Mouse (Mus musculus) C2C12 (cell line): Measurements from ENCODE around the gene Fam217b. TPM values are rescaled to one million over a fixed set of nuclear protein-coding genes. Genes with fewer than 3 reads are reported as not detected.

ENCODE experiments used
- H3K27me3 ChIP-seq: one replicate; pipeline ENCODE4 v1.6.1; 2011; ENCODE audit not compliant: control insufficient read depth, insufficient read depth, insufficient read length
- H3K36me3 ChIP-seq: one replicate; pipeline ENCODE4 v1.6.1; 2011; ENCODE audit not compliant: control insufficient read depth, insufficient read depth
- H3K4me3 ChIP-seq: one replicate; pipeline ENCODE4 v1.5.1; 2011; ENCODE audit warnings: mild to moderate bottlenecking, control low read depth; ENCODE audit not compliant: poor library complexity, insufficient read depth, severe bottlenecking
- H3K79me2 ChIP-seq: one replicate; pipeline ENCODE4 v1.6.1; 2011; ENCODE audit not compliant: control insufficient read depth, insufficient read depth
- H3K79me3 ChIP-seq: one replicate; pipeline ENCODE4 v1.6.1; 2011; ENCODE audit warnings: low read depth, control low read depth
- H3ac ChIP-seq: one replicate; pipeline ENCODE3; 2011; ENCODE audit warnings: low read depth; ENCODE audit not compliant: control insufficient read depth, insufficient read length
- CEBPB ChIP-seq: IDR thresholded peaks from one replicate; pipeline ENCODE4 v1.6.1; 2011; ENCODE audit warnings: low read depth, mild to moderate bottlenecking, control low read depth, moderate library complexity
- CTCF ChIP-seq: IDR thresholded peaks from one replicate; pipeline ENCODE4 v1.5.1; 2011; ENCODE audit not compliant: control insufficient read depth, insufficient read depth, insufficient read length
- FOSL1 ChIP-seq: IDR thresholded peaks from one replicate; pipeline ENCODE4 v1.8.0; 2011; ENCODE audit warnings: mild to moderate bottlenecking, low read length; ENCODE audit not compliant: poor library complexity, insufficient read depth, severe bottlenecking
- MAX ChIP-seq: IDR thresholded peaks from one replicate; pipeline ENCODE4 v1.6.1; 2011; ENCODE audit warnings: mild to moderate bottlenecking, control low read depth
- MYOD1 ChIP-seq: IDR thresholded peaks from one replicate; pipeline ENCODE4 v1.6.1; 2011; ENCODE audit warnings: low read depth; ENCODE audit not compliant: control insufficient read depth, insufficient read length
- MYOG ChIP-seq: IDR thresholded peaks from one replicate; pipeline ENCODE4 v1.6.1; 2011; ENCODE audit not compliant: control insufficient read depth, insufficient read length; ENCODE audit errors: extremely low read depth
- USF1 ChIP-seq: IDR thresholded peaks from one replicate; pipeline ENCODE4 v1.6.1; 2011; ENCODE audit warnings: low read depth, mild to moderate bottlenecking, control low read depth, moderate library complexity
- polyA plus RNA-seq: library from polyadenylated mRNA; unstranded; fragments of >200 nt; fragmentation: generic; extraction: Trizol; gene quantifications from one replicate; pipeline ENCODE4 v1.2.1, GENCODE M21; 2012; ENCODE audit warnings: missing spikeins

The Fam217b gene
- polyA plus RNA-seq, 1 experiment: not detected

GRCm38 (mm10) chr2:178413081-178413480, 1.2 kb upstream of the Fam217b start:
- no peaks in the 10 kb centered on the region for H3K79me2 ChIP-seq
- no peak for TF ChIP-seq USF1
- no peak for TF ChIP-seq MYOD1
- TF ChIP-seq MAX: no peak
- no peak for TF ChIP-seq FOSL1
- no peak for TF ChIP-seq CEBPB
- TF ChIP-seq MYOG: no peak
- TF ChIP-seq CTCF: no peak
- H3ac ChIP-seq: no peak overlapping the region
- H3K36me3 ChIP-seq: no peaks in the 10 kb centered on the region
- no peaks in the 10 kb centered on the region for H3K27me3 ChIP-seq
- H3K4me3 ChIP-seq: no peak overlapping the region
- no peaks in the 10 kb centered on the region for H3K79me3 ChIP-seq

GRCm38 (mm10) chr2:178413481-178414260, 653 bp upstream of the Fam217b start:
- TF ChIP-seq MYOD1 (no peak), FOSL1 (no peak), CEBPB (no peak), MAX (no peak), MYOG (no peak), USF1 (no peak), CTCF (no peak)
- Histone ChIP-seq H3ac (no peak overlapping the region), H3K36me3 (no peaks in the 10 kb centered on the region), H3K79me2 (no peaks in the 10 kb centered on the region), H3K4me3 (no peak overlapping the region), H3K27me3 (no peaks in the 10 kb centered on the region), H3K79me3 (no peaks in the 10 kb centered on the region)

GRCm38 (mm10) chr2:178415150-178415448, 775 bp downstream of the Fam217b start:
- Histone ChIP-seq H3K79me2 (no peaks in the 10 kb centered on the region), H3K4me3 (no peak overlapping the region), H3ac (no peak overlapping the region), H3K27me3 (no peaks in the 10 kb centered on the region), H3K36me3 (no peaks in the 10 kb centered on the region), H3K79me3 (no peaks in the 10 kb centered on the region)
- TF ChIP-seq USF1 (no peak), FOSL1 (no peak), MYOD1 (no peak), MAX (no peak)

GRCm38 (mm10) chr2:178416427-178416826, 2.1 kb downstream of the Fam217b start:
- no peak for TF ChIP-seq MYOG
- TF ChIP-seq CEBPB: no peak
- TF ChIP-seq MAX: no peak
- Histone ChIP-seq H3K4me3 (no peak overlapping the region), H3K27me3 (no peaks in the 10 kb centered on the region)

GRCm38 (mm10) chr2:178416970-178417369, 2.6 kb downstream of the Fam217b start:
- H3K4me3 ChIP-seq: no peak overlapping the region
- no peaks in the 10 kb centered on the region for H3K27me3 ChIP-seq
- TF ChIP-seq MAX (no peak), CEBPB (no peak), FOSL1 (no peak), MYOD1 (no peak), MYOG (no peak), USF1 (no peak), CTCF (no peak)
- no peaks in the 10 kb centered on the region for H3K79me2 ChIP-seq
- H3K36me3 ChIP-seq: no peaks in the 10 kb centered on the region
- H3ac ChIP-seq: no peak overlapping the region
- no peaks in the 10 kb centered on the region for H3K79me3 ChIP-seq

More at GRCm38 (mm10) chr2:178416427-178416826, 2.1 kb downstream of the Fam217b start:
- Histone ChIP-seq H3K79me2 (no peaks in the 10 kb centered on the region), H3K36me3 (no peaks in the 10 kb centered on the region), H3ac (no peak overlapping the region), H3K79me3 (no peaks in the 10 kb centered on the region)

- TF ChIP-seq FOSL1 (no peak), MYOD1 (no peak), CEBPB (no peak), USF1 (no peak), MAX (no peak), CTCF (no peak)
- Histone ChIP-seq H3K4me3 (no peak overlapping the region), H3K79me2 (no peaks in the 10 kb centered on the region), H3K27me3 (no peaks in the 10 kb centered on the region), H3K36me3 (no peaks in the 10 kb centered on the region), H3ac (no peak overlapping the region), H3K79me3 (no peaks in the 10 kb centered on the region)
Measured at GRCm38 (mm10) chr2:178420576-178420975, 6.3 kb downstream of the Fam217b start.
